Mouse (Mus musculus): ENCODE data around the gene Slfn5. TPM values are rescaled to one million over a fixed set of nuclear protein-coding genes. Genes with fewer than 3 reads are reported as not detected.
"Not testable (repeated sequence)": the region's sequence is repeated elsewhere in the genome, so short reads cannot be mapped to it uniquely, and the experiment has no call there.

The Slfn5 gene
- total and polyA plus RNA-seq, 3 experiments = 0.07 to 0.17 (median 0.11) TPM

DNA sequence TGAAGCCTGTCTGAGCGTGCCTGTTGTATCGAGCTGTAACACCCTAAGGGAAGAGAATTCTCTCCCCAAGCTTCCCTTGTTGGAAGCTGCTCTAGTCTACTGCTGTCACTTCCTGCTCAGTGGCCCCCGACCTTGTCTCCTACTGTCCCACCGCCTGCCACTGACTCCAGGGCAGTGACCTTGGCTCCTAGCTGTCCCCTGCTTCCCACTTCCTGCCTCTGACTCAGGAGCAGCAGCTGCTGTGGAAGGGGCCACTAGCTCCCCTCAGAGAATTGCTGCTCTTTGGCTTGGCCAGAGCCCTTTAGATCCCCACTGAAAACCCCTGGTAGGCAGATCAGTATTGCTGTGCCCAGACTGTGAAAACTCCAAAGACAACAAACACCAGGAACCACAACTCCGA lies 22.8 kb downstream of the Slfn5 start:
- in situ Hi-C loops (cut with MboI; ENCODE audit: low pct_ligation_motif_present, low pct_unique_long_range_greater_than_20kb, low sequenced_read_pairs) = no loop called here
- H3K9me3 ChIP-seq (replicated peaks; ENCODE audit: low read length) = no peaks in the 10 kb centered on the region
- DNase-seq (ENCODE audit: extremely low read depth) = no peak
- H3K4me3 ChIP-seq (replicated peaks in 1 of 3; ENCODE audit: low read depth in 2 of 3, low read length in 2 of 3, poor library complexity in 1 of 3) = no peak overlapping the region
- H3K79me2 ChIP-seq (replicated peaks; ENCODE audit: control insufficient read depth, extremely low read depth, insufficient read depth, poor library complexity, severe bottlenecking) = no peaks in the 10 kb centered on the region
- TF ChIP-seq MAZ (IDR thresholded peaks at IDR 0.05; ENCODE audit: low read depth, low read length) = no peak
- no peak for TF ChIP-seq MYC (IDR thresholded peaks at IDR 0.05; ENCODE audit: low read depth, low read length)
- no peak for TF ChIP-seq NELFE (IDR thresholded peaks at IDR 0.05; ENCODE audit: low read depth, low read length)
- no peak for TF ChIP-seq JUND (conservative IDR thresholded peaks at IDR 0.05; ENCODE audit: low read depth, low read length)
- TF ChIP-seq SMC3 (IDR thresholded peaks at IDR 0.05; ENCODE audit: low read depth, low read length) = no peak
- TF ChIP-seq MEF2A (IDR thresholded peaks at IDR 0.05; ENCODE audit: borderline replicate concordance, low read depth, low read length) = no peak
- TF ChIP-seq RCOR1 (conservative IDR thresholded peaks at IDR 0.05; ENCODE audit: low read depth, low read length) = no peak
- no peak for TF ChIP-seq EP300 (IDR thresholded peaks at IDR 0.05; ENCODE audit: low read length)
- TF ChIP-seq TCF12 (IDR thresholded peaks at IDR 0.05; ENCODE audit: low read depth, low read length) = no peak
- H3K27ac ChIP-seq (ENCODE audit: insufficient read depth, low read depth) = no peak overlapping the region
- peaks cover 0 to 3% of the 10 kb centered on the region in 2 experiments for H3K36me3 ChIP-seq (replicated peaks in 1 of 2; ENCODE audit: control insufficient read depth in 1 of 2, insufficient read depth in 1 of 2, low read length in 1 of 2)
- no peaks in the 10 kb centered on the region for H3K27me3 ChIP-seq (replicated peaks)
- no peak overlapping the region for H3K4me2 ChIP-seq (ENCODE audit: insufficient read depth, low read depth, poor library complexity, severe bottlenecking)
- dilution Hi-C loops (cut with MboI; ENCODE audit: extremely low pct_ligation_motif_present, extremely low pct_unique_long_range_greater_than_20kb, low sequenced_read_pairs) = no loop called here
- peaks cover 3 to 15% of the 10 kb centered on the region in 2 experiments for H3K4me1 ChIP-seq (ENCODE audit: control insufficient read depth in 1 of 2, insufficient read depth in 2 of 2)
- H3K9ac ChIP-seq (ENCODE audit: insufficient read depth, low read depth) = no peak overlapping the region

DNA sequence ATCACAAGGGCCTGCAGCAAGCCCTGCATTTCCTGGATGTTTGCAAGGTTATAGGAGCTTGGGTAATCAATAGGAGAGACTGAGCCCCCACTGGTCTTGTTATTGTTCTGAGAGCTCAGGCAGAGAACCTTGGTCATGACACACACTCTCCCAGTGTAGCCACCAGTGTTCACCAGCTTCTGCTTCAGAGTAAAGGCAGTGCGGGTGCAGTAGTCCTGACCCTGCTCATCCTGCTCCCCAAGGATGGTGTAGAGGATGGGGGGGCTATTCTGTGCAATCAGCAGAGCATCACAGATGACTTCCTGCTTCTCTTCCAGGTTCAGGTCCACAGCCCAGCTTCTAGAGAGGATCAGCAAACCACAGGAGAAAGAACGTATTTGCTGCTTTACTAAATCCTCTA lies 31.3 kb downstream of the Slfn5 start:
- H3K4me3 ChIP-seq (replicated peaks in 1 of 3; ENCODE audit: low read depth in 2 of 3, low read length in 2 of 3, poor library complexity in 1 of 3); H3K4me1 ChIP-seq (ENCODE audit: control insufficient read depth in 1 of 2, insufficient read depth in 2 of 2); H3K79me2 ChIP-seq (replicated peaks; ENCODE audit: control insufficient read depth, extremely low read depth, insufficient read depth, poor library complexity, severe bottlenecking); H3K27me3 ChIP-seq (replicated peaks); DNase-seq (ENCODE audit: extremely low read depth); H3K9ac ChIP-seq (ENCODE audit: insufficient read depth, low read depth); dilution Hi-C loops (cut with MboI; ENCODE audit: extremely low pct_ligation_motif_present, extremely low pct_unique_long_range_greater_than_20kb, low sequenced_read_pairs); H3K27ac ChIP-seq (ENCODE audit: insufficient read depth, low read depth); in situ Hi-C loops (cut with MboI; ENCODE audit: low pct_ligation_motif_present, low pct_unique_long_range_greater_than_20kb, low sequenced_read_pairs); H3K4me2 ChIP-seq (ENCODE audit: insufficient read depth, low read depth, poor library complexity, severe bottlenecking): not testable (repeated sequence)
- H3K9me3 ChIP-seq (replicated peaks; ENCODE audit: low read length) = peaks cover 12% of the 10 kb centered on the region
- H3K36me3 ChIP-seq (replicated peaks in 1 of 2; ENCODE audit: control insufficient read depth in 1 of 2, insufficient read depth in 1 of 2, low read length in 1 of 2) = peaks cover 22 to 46% of the 10 kb centered on the region in 2 experiments

DNA sequence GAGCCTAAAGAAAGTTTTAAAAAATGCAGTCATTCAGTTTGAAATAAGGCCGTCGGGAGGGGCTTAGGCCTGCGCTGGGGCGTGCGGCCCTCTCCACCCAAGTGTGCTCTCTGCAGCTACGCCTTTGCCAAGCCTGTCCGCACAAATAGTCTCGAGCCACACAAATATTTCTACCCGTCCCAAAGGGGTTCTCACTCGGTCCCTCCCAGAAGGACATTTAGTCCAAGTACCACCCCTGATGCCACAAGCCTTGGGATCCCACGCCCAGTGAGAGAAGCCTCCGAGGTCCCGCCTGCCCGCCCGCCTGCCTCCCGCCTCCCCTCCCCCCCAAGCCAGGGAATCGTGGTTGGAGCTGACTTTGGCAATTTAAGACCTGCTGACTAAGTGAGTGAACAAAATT lies 32.0 kb downstream of the Slfn5 start:
- dilution Hi-C loops (cut with MboI; ENCODE audit: extremely low pct_ligation_motif_present, extremely low pct_unique_long_range_greater_than_20kb, low sequenced_read_pairs) (no loop called here), in situ Hi-C loops (cut with MboI; ENCODE audit: low pct_ligation_motif_present, low pct_unique_long_range_greater_than_20kb, low sequenced_read_pairs) (no loop called here)
- Histone ChIP-seq H3K4me2 (ENCODE audit: insufficient read depth, low read depth, poor library complexity, severe bottlenecking) (no peak overlapping the region), H3K36me3 (replicated peaks in 1 of 2; ENCODE audit: control insufficient read depth in 1 of 2, insufficient read depth in 1 of 2, low read length in 1 of 2) (peaks cover 22 to 46% of the 10 kb centered on the region in 2 experiments), H3K27ac (ENCODE audit: insufficient read depth, low read depth) (no peak overlapping the region), H3K79me2 (replicated peaks; ENCODE audit: control insufficient read depth, extremely low read depth, insufficient read depth, poor library complexity, severe bottlenecking) (no peaks in the 10 kb centered on the region), H3K4me1 (ENCODE audit: control insufficient read depth in 1 of 2, insufficient read depth in 2 of 2) (no peaks in the 10 kb centered on the region; a peak in 1 of 4 replicates), H3K27me3 (replicated peaks) (no peaks in the 10 kb centered on the region), H3K9ac (ENCODE audit: insufficient read depth, low read depth) (no peak overlapping the region), H3K9me3 (replicated peaks; ENCODE audit: low read length) (peaks cover 12% of the 10 kb centered on the region), H3K4me3 (replicated peaks in 1 of 3; ENCODE audit: low read depth in 2 of 3, low read length in 2 of 3, poor library complexity in 1 of 3) (no peak overlapping the region)
- DNase-seq (ENCODE audit: extremely low read depth) = no peak
- no peak for TF ChIP-seq POLR2A (IDR thresholded peaks at IDR 0.05; ENCODE audit: low read depth, low read length)
- no peak for TF ChIP-seq JUND (conservative IDR thresholded peaks at IDR 0.05; ENCODE audit: low read depth, low read length)
- TF ChIP-seq CHD1 (IDR thresholded peaks at IDR 0.05; ENCODE audit: low read depth, low read length) = no peak
- no peak for TF ChIP-seq NELFE (IDR thresholded peaks at IDR 0.05; ENCODE audit: low read depth, low read length)
- TF ChIP-seq MEF2A (IDR thresholded peaks at IDR 0.05; ENCODE audit: borderline replicate concordance, low read depth, low read length) = no peak
- no peak for TF ChIP-seq CTCF (conservative IDR thresholded peaks at IDR 0.05 in 1 of 2, IDR thresholded peaks at IDR 0.05 in 1 of 2; ENCODE audit: low read depth in 2 of 2, low read length in 2 of 2)
- no peak for TF ChIP-seq MYC (IDR thresholded peaks at IDR 0.05; ENCODE audit: low read depth, low read length)
- TF ChIP-seq IRF4 (IDR thresholded peaks at IDR 0.05; ENCODE audit: low read depth, low read length) = no peak
- no peak for TF ChIP-seq GABPA (IDR thresholded peaks at IDR 0.05; ENCODE audit: insufficient replicate concordance, low read depth, low read length)
- TF ChIP-seq USF1 (IDR thresholded peaks at IDR 0.05; ENCODE audit: low read depth, low read length) = no peak
- no peak for TF ChIP-seq USF2 (conservative IDR thresholded peaks at IDR 0.05; ENCODE audit: low read depth, low read length)
- TF ChIP-seq JUN (IDR thresholded peaks at IDR 0.05; ENCODE audit: insufficient read depth, low read depth, low read length) = no peak
- TF ChIP-seq E2F4 (IDR thresholded peaks at IDR 0.05; ENCODE audit: insufficient replicate concordance, low read depth, low read length) = no peak
- TF ChIP-seq POLR2AphosphoS2 (IDR thresholded peaks at IDR 0.05; ENCODE audit: low read depth, low read length) = no peak
- TF ChIP-seq MXI1 (IDR thresholded peaks at IDR 0.05; ENCODE audit: low read depth, low read length) = no peak
- TF ChIP-seq TBP (conservative IDR thresholded peaks at IDR 0.05; ENCODE audit: low read depth, low read length) = no peak
